Mouse (Mus musculus): Measurements from ENCODE around the gene 1700001C02Rik. TPM values are rescaled to one million over a fixed set of nuclear protein-coding genes. Genes with fewer than 3 reads are reported as not detected.
A peak's percentile ranks its signal among the peaks of the same experiment; 100 is the strongest.

1700001C02Rik gene
- polyA plus RNA-seq, 1 experiment from 2014 or later, result not detected

GRCm38 (mm10) chr5:30497299-30497698, 31.5 kb downstream of the 1700001C02Rik start:
- no peaks in the 10 kb centered on the region for H3K36me3 ChIP-seq (ENCODE audit: control insufficient read depth, insufficient read depth, low read length)
- no peaks in the 10 kb centered on the region for H3K9me3 ChIP-seq (replicated peaks; ENCODE audit: control insufficient read depth, low read length)
- no peaks in the 10 kb centered on the region for H3K27me3 ChIP-seq (ENCODE audit: control insufficient read depth, insufficient read depth, low read length)
- H3K4me2 ChIP-seq, result no peak overlapping the region
- no peaks in the 10 kb centered on the region for H3K4me1 ChIP-seq (ENCODE audit: control insufficient read depth, insufficient read depth, low read length)
- no peak overlapping the region for H3K4me3 ChIP-seq (ENCODE audit: low read depth, low read length)
- H3K27ac ChIP-seq (ENCODE audit: low read depth, low read length), result no peak overlapping the region
- ATAC-seq (replicated peaks; ENCODE audit: insufficient number of reproducible peaks, low FRiP score, low TSS enrichment), result no peak; the same call in 1 of the 2 replicates
- 59% methylated on average over 7 of the region's 7 CpGs for WGBS (ENCODE audit: insufficient replicate concordance)
- no peak overlapping the region for H3K9ac ChIP-seq (ENCODE audit: low read depth, low read length)

- Histone ChIP-seq H3K4me1 (ENCODE audit: control insufficient read depth, insufficient read depth, low read length) (no peaks in the 10 kb centered on the region), H3K4me2 (no peak overlapping the region), H3K9ac (ENCODE audit: low read depth, low read length) (no peak overlapping the region), H3K27me3 (ENCODE audit: control insufficient read depth, insufficient read depth, low read length) (no peaks in the 10 kb centered on the region), H3K4me3 (ENCODE audit: low read depth, low read length) (no peak overlapping the region), H3K9me3 (replicated peaks; ENCODE audit: control insufficient read depth, low read length) (no peaks in the 10 kb centered on the region), H3K27ac (ENCODE audit: low read depth, low read length) (no peak overlapping the region), H3K36me3 (ENCODE audit: control insufficient read depth, insufficient read depth, low read length) (no peaks in the 10 kb centered on the region)
- 87% methylated on average over 8 of the region's 8 CpGs for WGBS (ENCODE audit: insufficient replicate concordance)
- ATAC-seq (replicated peaks; ENCODE audit: insufficient number of reproducible peaks, low FRiP score, low TSS enrichment), result no peak
Measured at GRCm38 (mm10) chr5:30513111-30513510, 47.3 kb downstream of the 1700001C02Rik start.

- 58% methylated on average over 7 of the region's 7 CpGs for WGBS (ENCODE audit: insufficient replicate concordance)
- no peak overlapping the region for H3K4me3 ChIP-seq (ENCODE audit: low read depth, low read length)
- no peaks in the 10 kb centered on the region for H3K27me3 ChIP-seq (ENCODE audit: control insufficient read depth, insufficient read depth, low read length)
- no peak for ATAC-seq (replicated peaks; ENCODE audit: insufficient number of reproducible peaks, low FRiP score, low TSS enrichment)
- peaks cover 6% of the 10 kb centered on the region; the same call in 1 of the 2 replicates for H3K4me1 ChIP-seq (ENCODE audit: control insufficient read depth, insufficient read depth, low read length)
- H3K9me3 ChIP-seq (replicated peaks; ENCODE audit: control insufficient read depth, low read length), result no peaks in the 10 kb centered on the region
- no peak overlapping the region for H3K4me2 ChIP-seq
- no peaks in the 10 kb centered on the region for H3K36me3 ChIP-seq (ENCODE audit: control insufficient read depth, insufficient read depth, low read length)
- no peak overlapping the region for H3K27ac ChIP-seq (ENCODE audit: low read depth, low read length)
- no peak overlapping the region for H3K9ac ChIP-seq (ENCODE audit: low read depth, low read length)
Measured at GRCm38 (mm10) chr5:30516376-30516775, 50.5 kb downstream of the 1700001C02Rik start.

- H3K9ac ChIP-seq (ENCODE audit: low read depth, low read length), result 0 out of 2 replicates have a peak overlapping the region, but pooled peaks have one; percentile 1
- H3K9me3 ChIP-seq (replicated peaks; ENCODE audit: control insufficient read depth, low read length), result no peaks in the 10 kb centered on the region
- H3K4me1 ChIP-seq (ENCODE audit: control insufficient read depth, insufficient read depth, low read length), result peaks cover 6% of the 10 kb centered on the region; the same call in 1 of the 2 replicates
- no peak for ATAC-seq (replicated peaks; ENCODE audit: insufficient number of reproducible peaks, low FRiP score, low TSS enrichment)
- H3K36me3 ChIP-seq (ENCODE audit: control insufficient read depth, insufficient read depth, low read length), result no peaks in the 10 kb centered on the region
- no peak overlapping the region for H3K4me2 ChIP-seq
- 69% methylated on average over 5 of the region's 5 CpGs for WGBS (ENCODE audit: insufficient replicate concordance)
- H3K27ac ChIP-seq (ENCODE audit: low read depth, low read length), result no peak overlapping the region
- H3K27me3 ChIP-seq (ENCODE audit: control insufficient read depth, insufficient read depth, low read length), result no peaks in the 10 kb centered on the region
- no peak overlapping the region for H3K4me3 ChIP-seq (ENCODE audit: low read depth, low read length)
Measured at GRCm38 (mm10) chr5:30518108-30518507, 52.3 kb downstream of the 1700001C02Rik start.

GRCm38 (mm10) chr5:30518547-30518946, 52.7 kb downstream of the 1700001C02Rik start:
- H3K27ac ChIP-seq (ENCODE audit: low read depth, low read length), result no peak overlapping the region
- no peak for ATAC-seq (replicated peaks; ENCODE audit: insufficient number of reproducible peaks, low FRiP score, low TSS enrichment)
- H3K4me1 ChIP-seq (ENCODE audit: control insufficient read depth, insufficient read depth, low read length), result peaks cover 6% of the 10 kb centered on the region; the same call in 1 of the 2 replicates
- WGBS (ENCODE audit: insufficient replicate concordance), result 67% methylated on average over 6 of the region's 6 CpGs
- no peaks in the 10 kb centered on the region for H3K27me3 ChIP-seq (ENCODE audit: control insufficient read depth, insufficient read depth, low read length)
- no peak overlapping the region for H3K4me2 ChIP-seq
- no peaks in the 10 kb centered on the region for H3K36me3 ChIP-seq (ENCODE audit: control insufficient read depth, insufficient read depth, low read length)
- 0 out of 2 replicates have a peak overlapping the region, but pooled peaks have one; percentile 1 for H3K9ac ChIP-seq (ENCODE audit: low read depth, low read length)
- no peak overlapping the region for H3K4me3 ChIP-seq (ENCODE audit: low read depth, low read length)
- H3K9me3 ChIP-seq (replicated peaks; ENCODE audit: control insufficient read depth, low read length), result no peaks in the 10 kb centered on the region

- H3K27ac ChIP-seq (ENCODE audit: low read depth, low read length), result no peak overlapping the region
- no peaks in the 10 kb centered on the region for H3K36me3 ChIP-seq (ENCODE audit: control insufficient read depth, insufficient read depth, low read length)
- no peak overlapping the region for H3K4me3 ChIP-seq (ENCODE audit: low read depth, low read length)
- no peaks in the 10 kb centered on the region for H3K27me3 ChIP-seq (ENCODE audit: control insufficient read depth, insufficient read depth, low read length)
- peaks cover 6% of the 10 kb centered on the region; the same call in 1 of the 2 replicates for H3K4me1 ChIP-seq (ENCODE audit: control insufficient read depth, insufficient read depth, low read length)
- H3K9ac ChIP-seq (ENCODE audit: low read depth, low read length), result no peak overlapping the region
- WGBS (ENCODE audit: insufficient replicate concordance), result 34% methylated on average over 7 of the region's 7 CpGs
- no peaks in the 10 kb centered on the region for H3K9me3 ChIP-seq (replicated peaks; ENCODE audit: control insufficient read depth, low read length)
- H3K4me2 ChIP-seq, result no peak overlapping the region
- no peak for ATAC-seq (replicated peaks; ENCODE audit: insufficient number of reproducible peaks, low FRiP score, low TSS enrichment)
Measured at GRCm38 (mm10) chr5:30519494-30519893, 53.6 kb downstream of the 1700001C02Rik start.

- H3K9me3 ChIP-seq (replicated peaks; ENCODE audit: control insufficient read depth, low read length), result no peaks in the 10 kb centered on the region
- no peak overlapping the region for H3K9ac ChIP-seq (ENCODE audit: low read depth, low read length)
- H3K27ac ChIP-seq (ENCODE audit: low read depth, low read length), result no peak overlapping the region
- no peaks in the 10 kb centered on the region for H3K27me3 ChIP-seq (ENCODE audit: control insufficient read depth, insufficient read depth, low read length)
- H3K4me1 ChIP-seq (ENCODE audit: control insufficient read depth, insufficient read depth, low read length), result peaks cover 6% of the 10 kb centered on the region; the same call in 1 of the 2 replicates
- H3K36me3 ChIP-seq (ENCODE audit: control insufficient read depth, insufficient read depth, low read length), result no peaks in the 10 kb centered on the region
- ATAC-seq (replicated peaks; ENCODE audit: insufficient number of reproducible peaks, low FRiP score, low TSS enrichment), result no peak
- no peak overlapping the region for H3K4me3 ChIP-seq (ENCODE audit: low read depth, low read length)
- 68% methylated on average over 10 of the region's 10 CpGs for WGBS (ENCODE audit: insufficient replicate concordance)
- H3K4me2 ChIP-seq, result no peak overlapping the region
Measured at GRCm38 (mm10) chr5:30520214-30520732, 54.4 kb downstream of the 1700001C02Rik start.

GRCm38 (mm10) chr5:30522406-30522805, 56.6 kb downstream of the 1700001C02Rik start:
- Histone ChIP-seq H3K36me3 (ENCODE audit: control insufficient read depth, insufficient read depth, low read length) (no peaks in the 10 kb centered on the region), H3K4me2 (no peak overlapping the region), H3K27me3 (ENCODE audit: control insufficient read depth, insufficient read depth, low read length) (no peaks in the 10 kb centered on the region; the same call in 1 of the 2 replicates), H3K4me3 (ENCODE audit: low read depth, low read length) (no peak overlapping the region), H3K27ac (ENCODE audit: low read depth, low read length) (no peak overlapping the region), H3K9me3 (replicated peaks; ENCODE audit: control insufficient read depth, low read length) (no peaks in the 10 kb centered on the region), H3K4me1 (ENCODE audit: control insufficient read depth, insufficient read depth, low read length) (peaks cover 20% of the 10 kb centered on the region), H3K9ac (ENCODE audit: low read depth, low read length) (no peak overlapping the region)
- WGBS (ENCODE audit: insufficient replicate concordance), result 82% methylated on average over 8 of the region's 8 CpGs
- no peak for ATAC-seq (replicated peaks; ENCODE audit: insufficient number of reproducible peaks, low FRiP score, low TSS enrichment)

- WGBS (ENCODE audit: insufficient replicate concordance), result 83% methylated on average over 3 of the region's 3 CpGs
- Histone ChIP-seq H3K9ac (ENCODE audit: low read depth, low read length) (no peak overlapping the region), H3K27me3 (ENCODE audit: control insufficient read depth, insufficient read depth, low read length) (peaks cover under 1% of the 10 kb centered on the region; the same call in 1 of the 2 replicates), H3K9me3 (replicated peaks; ENCODE audit: control insufficient read depth, low read length) (no peaks in the 10 kb centered on the region), H3K4me3 (ENCODE audit: low read depth, low read length) (no peak overlapping the region), H3K27ac (ENCODE audit: low read depth, low read length) (no peak overlapping the region), H3K36me3 (ENCODE audit: control insufficient read depth, insufficient read depth, low read length) (no peaks in the 10 kb centered on the region), H3K4me1 (ENCODE audit: control insufficient read depth, insufficient read depth, low read length) (peaks cover 20% of the 10 kb centered on the region), H3K4me2 (no peak overlapping the region)
- ATAC-seq (replicated peaks; ENCODE audit: insufficient number of reproducible peaks, low FRiP score, low TSS enrichment), result no peak
Measured at GRCm38 (mm10) chr5:30523131-30523530, 57.3 kb downstream of the 1700001C02Rik start.

All from heart, embryonic 11.5 days (tissue).